In genomic region chr5:130702361-130702760, GRCm38 (mm10) we compare ENCODE assay signal across 19 mouse cellular contexts.
"Had no signal": no experiment of that assay in that cellular context is flagged by ENCODE, and none has a peak within 500 bp of the region (broad histone marks: within the 10 kb centered on the region; RNA-seq: fewer than 3 reads in every experiment).

No protein-coding gene starts in this region.

- H3K4me3 ChIP-seq: layer of hippocampus, adult 2 months; limb, embryonic 10.5 days; limb, embryonic 13.5 days; liver, embryonic 12.5 days; liver, embryonic 15.5 days; lung, embryonic 15.5 days; midbrain, embryonic 10.5 days; midbrain, embryonic 13.5 days; myocyte; neural tube, embryonic 13.5 days had no signal

- DNase-seq: kidney, postnatal 25 days; layer of hippocampus, adult 9-11 months; liver; lung, adult 18-20 months; lung, postnatal 10 days; lung, postnatal 4 days; thymus, adult 18-20 months; thymus, postnatal 36 days had no signal

- H3K27me3 ChIP-seq: limb, embryonic 13.5 days; liver, embryonic 12.5 days; liver, embryonic 15.5 days; lung, embryonic 15.5 days; midbrain, embryonic 13.5 days; neural tube, embryonic 13.5 days had no signal

- H3K36me3 ChIP-seq: limb, embryonic 10.5 days; limb, embryonic 13.5 days; liver, embryonic 12.5 days; liver, embryonic 15.5 days; lung, embryonic 15.5 days; midbrain, embryonic 10.5 days; midbrain, embryonic 13.5 days; neural tube, embryonic 13.5 days had no signal

- H3K4me1 ChIP-seq: limb, embryonic 10.5 days; limb, embryonic 13.5 days; lung, embryonic 15.5 days; midbrain, embryonic 10.5 days; midbrain, embryonic 13.5 days had no signal

- H3K27ac ChIP-seq: kidney, postnatal 0 days; layer of hippocampus, adult 2 months; limb, embryonic 10.5 days; limb, embryonic 13.5 days; liver, embryonic 12.5 days; liver, embryonic 15.5 days; lung, embryonic 15.5 days; midbrain, embryonic 10.5 days; midbrain, embryonic 13.5 days; neural tube, embryonic 13.5 days had no signal
